Mouse (Mus musculus) heart, embryonic 11.5 days (tissue): ENCODE measurements around the gene Btnl6. TPM values are rescaled to one million over a fixed set of nuclear protein-coding genes. Genes with fewer than 3 reads are reported as not detected.

Source experiments
- ATAC-seq: fragments of 200-750 bp; cut with Nextera tagmentation; replicated peaks from 2 replicates; pipeline ENCODE4 v1.8.0; 2017; ENCODE audit warnings: moderate library complexity; ENCODE audit not compliant: insufficient number of reproducible peaks, low FRiP score, low TSS enrichment
- H3K27ac ChIP-seq: fragments of 300-500 bp; sonication (generic); 2 replicates; pipeline ENCODE4 v1.5.1; 2014; ENCODE audit warnings: mild to moderate bottlenecking, low read depth, low read length
- H3K27me3 ChIP-seq: fragments of 300-500 bp; sonication (generic); 2 replicates; pipeline ENCODE4 v1.6.1; 2014; ENCODE audit warnings: mild to moderate bottlenecking, low read length, mixed read lengths; ENCODE audit not compliant: control insufficient read depth, insufficient read depth
- H3K36me3 ChIP-seq: fragments of 300-500 bp; sonication (generic); 2 replicates; pipeline ENCODE4 v1.6.1; 2014; ENCODE audit warnings: mild to moderate bottlenecking, low read length, moderate library complexity, mixed read lengths; ENCODE audit not compliant: control insufficient read depth, insufficient read depth
- H3K4me1 ChIP-seq: fragments of 300-500 bp; sonication (generic); 2 replicates; pipeline ENCODE4 v1.6.1; 2014; ENCODE audit warnings: low read length; ENCODE audit not compliant: control insufficient read depth, insufficient read depth
- H3K4me2 ChIP-seq: fragments of 300-500 bp; sonication (generic); 2 replicates; pipeline ENCODE4 v1.6.1; 2014; ENCODE audit warnings: mild to moderate bottlenecking, moderate library complexity
- H3K4me3 ChIP-seq: fragments of 300-500 bp; sonication (generic); 2 replicates; pipeline ENCODE4 v1.5.1; 2014; ENCODE audit warnings: low read depth, low read length
- H3K9ac ChIP-seq: fragments of 300-500 bp; sonication (generic); 2 replicates; pipeline ENCODE4 v1.6.1; 2014; ENCODE audit warnings: mild to moderate bottlenecking, low read depth, low read length, moderate library complexity
- H3K9me3 ChIP-seq: fragments of 300-500 bp; sonication (generic); replicated peaks from 2 replicates; pipeline ENCODE4 v1.6.1; 2016; ENCODE audit warnings: low read length; ENCODE audit not compliant: control insufficient read depth
- WGBS: fragments of 180-500 bp; shearing (Covaris S2); extraction: QIAGEN DNeasy Blood & Tissue Kit; methylation state at CpG from one replicate; pipeline ENCODE4 v1.1.7; 2014; ENCODE audit not compliant: insufficient replicate concordance; 5-methylcytosine and 5-hydroxymethylcytosine counted together
- polyA plus RNA-seq: library from polyadenylated mRNA; unstranded; fragments of >200 nt; fragmentation: Nextera tagmentation; extraction: Ambion mirVana; gene quantifications from 2 replicates; pipeline ENCODE4 v1.2.1, GENCODE M21; 2014

Gene Btnl6
- not detected in 2 replicates for polyA plus RNA-seq

- no peaks in the 10 kb centered on the region for H3K36me3 ChIP-seq
- ATAC-seq, result no peak
- no peaks in the 10 kb centered on the region for H3K4me1 ChIP-seq
- no peak within 1 kb of the TSS for H3K4me3 ChIP-seq
- H3K9me3 ChIP-seq, result no peaks in the 10 kb centered on the region
- WGBS, result 80% methylated on average over 4 of the region's 4 CpGs
- H3K4me2 ChIP-seq, result no peak within 1 kb of the TSS
- H3K9ac ChIP-seq, result no peak within 1 kb of the TSS
- no peak within 1 kb of the TSS for H3K27ac ChIP-seq
- H3K27me3 ChIP-seq, result no peaks in the 10 kb centered on the region
Measured at GRCm38 (mm10) chr17:34517252-34517651, at the start of gene Btnl6. Gene Btnl6 (minus strand): TSS chr17:34517352.

- Histone ChIP-seq H3K36me3 (no peaks in the 10 kb centered on the region), H3K9ac (peak overlapping the region; percentile 52; the same call in 1 of the 2 replicates), H3K4me1 (peaks cover 7% of the 10 kb centered on the region; the same call in 1 of the 2 replicates), H3K27ac (peak overlapping the region; percentile 77), H3K4me2 (peak overlapping the region; percentile 53), H3K4me3 (peak overlapping the region; percentile 28), H3K27me3 (peaks cover 9% of the 10 kb centered on the region; the same call in 1 of the 2 replicates), H3K9me3 (no peaks in the 10 kb centered on the region)
- peak; percentile 51 for ATAC-seq
- 22% methylated on average over 3 of the region's 3 CpGs for WGBS
Measured at GRCm38 (mm10) chr17:34564796-34565195, 47.6 kb upstream of the Btnl6 start.

DNA sequence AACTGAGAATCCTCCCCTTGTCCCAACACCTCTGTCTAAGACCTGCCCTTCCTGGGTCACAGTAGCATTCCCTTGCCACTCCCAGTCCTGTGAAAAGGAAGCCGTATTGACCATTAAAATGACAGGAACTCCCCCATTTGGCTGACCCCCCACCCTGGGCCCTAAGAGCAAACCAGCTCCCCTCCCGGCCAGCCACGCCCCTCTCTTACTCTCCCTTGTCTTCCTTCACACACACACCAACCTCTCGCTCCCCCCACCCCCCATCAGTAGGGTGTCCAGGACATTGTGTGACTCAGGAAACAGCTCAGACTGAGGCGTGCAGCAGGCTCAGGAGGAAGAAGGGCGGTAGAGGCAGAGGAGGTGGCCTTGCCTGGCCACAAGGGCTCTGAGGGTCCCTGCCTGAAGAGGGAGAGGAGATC, 46.9 kb upstream of the Btnl6 start, which contains the start of gene Notch4:
Notch4 (plus strand) TSS at position 266 of the 419 bp plus-strand sequence.
- ATAC-seq, result peak; percentile 44; the same call in 1 of the 2 replicates
- WGBS, result 3% methylated on average over 6 of the region's 6 CpGs
- H3K4me2 ChIP-seq, result peak within 1 kb of the TSS; percentile 53
- H3K9me3 ChIP-seq, result no peaks in the 10 kb centered on the region
- peak within 1 kb of the TSS; percentile 77 for H3K27ac ChIP-seq
- peak within 1 kb of the TSS; percentile 28 for H3K4me3 ChIP-seq
- H3K27me3 ChIP-seq, result peaks cover 9% of the 10 kb centered on the region; the same call in 1 of the 2 replicates
- no peaks in the 10 kb centered on the region for H3K36me3 ChIP-seq
- peak within 1 kb of the TSS; percentile 52 for H3K9ac ChIP-seq
- H3K4me1 ChIP-seq, result peaks cover 7% of the 10 kb centered on the region; the same call in 1 of the 2 replicates

DNA sequence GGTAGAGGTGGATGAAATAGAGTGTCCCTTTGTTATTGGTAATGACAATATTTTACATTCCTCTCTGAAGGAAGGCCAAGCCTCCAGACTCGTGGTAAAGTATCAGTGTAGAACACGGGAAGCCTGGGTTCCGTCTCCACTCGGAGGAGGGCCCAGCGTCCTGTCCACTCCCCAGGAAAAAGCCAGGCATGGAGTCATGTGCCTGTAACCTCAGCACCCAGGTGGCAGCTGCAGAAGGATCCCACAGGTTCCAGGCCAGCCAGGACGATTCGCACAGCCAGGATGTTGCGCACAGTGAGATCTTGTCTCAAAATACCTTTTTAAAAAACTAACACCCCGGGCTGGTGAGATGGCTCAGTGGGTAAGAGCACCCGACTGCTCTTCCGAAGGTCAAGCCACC, 46.2 kb upstream of the Btnl6 start:
- ATAC-seq, result no peak
- WGBS, result 61% methylated on average over 11 of the region's 11 CpGs
- Histone ChIP-seq H3K9ac (no peak overlapping the region), H3K4me1 (peaks cover 7% of the 10 kb centered on the region; the same call in 1 of the 2 replicates), H3K4me2 (no peak overlapping the region), H3K4me3 (no peak overlapping the region), H3K9me3 (no peaks in the 10 kb centered on the region), H3K27ac (no peak overlapping the region), H3K36me3 (no peaks in the 10 kb centered on the region), H3K27me3 (peaks cover 6% of the 10 kb centered on the region; the same call in 1 of the 2 replicates)

GRCm38 (mm10) chr17:34562595-34562994, 45.4 kb upstream of the Btnl6 start:
- H3K27ac ChIP-seq, result no peak overlapping the region
- no peaks in the 10 kb centered on the region for H3K9me3 ChIP-seq
- H3K4me3 ChIP-seq, result no peak overlapping the region
- no peak overlapping the region for H3K4me2 ChIP-seq
- H3K9ac ChIP-seq, result no peak overlapping the region
- H3K4me1 ChIP-seq, result peaks cover 7% of the 10 kb centered on the region; the same call in 1 of the 2 replicates
- H3K36me3 ChIP-seq, result no peaks in the 10 kb centered on the region
- peaks cover 6% of the 10 kb centered on the region; the same call in 1 of the 2 replicates for H3K27me3 ChIP-seq
- no peak for ATAC-seq
- WGBS, result 56% methylated on average over 3 of the region's 3 CpGs

- Histone ChIP-seq H3K4me3 (no peak overlapping the region), H3K4me2 (no peak overlapping the region)
Measured at GRCm38 (mm10) chr17:34561200-34561599, 44.0 kb upstream of the Btnl6 start.

DNA sequence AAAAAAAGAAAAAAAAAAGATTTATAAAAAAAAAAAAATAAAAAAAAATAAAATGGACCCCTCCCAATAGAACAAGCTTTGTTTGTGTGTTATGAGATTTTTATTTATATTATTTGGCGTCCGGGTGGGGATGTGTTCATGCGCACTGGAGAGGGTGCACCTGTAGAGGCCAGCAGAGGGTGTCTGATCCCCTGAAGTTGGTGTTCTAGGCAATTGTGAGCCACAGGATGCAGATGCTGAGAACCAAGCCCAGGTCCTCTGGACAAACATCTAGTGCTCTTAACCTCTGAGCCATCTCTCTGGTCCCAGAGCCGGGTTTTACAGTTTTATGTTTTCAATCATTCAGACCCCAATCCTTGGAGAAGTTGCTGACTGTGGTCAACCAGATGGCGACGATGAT, 43.3 kb upstream of the Btnl6 start:
- 88% methylated on average over 6 of the region's 6 CpGs for WGBS
- no peak for ATAC-seq
- Histone ChIP-seq H3K4me3 (no peak overlapping the region), H3K4me1 (peaks cover 7% of the 10 kb centered on the region; the same call in 1 of the 2 replicates), H3K9me3 (no peaks in the 10 kb centered on the region), H3K36me3 (no peaks in the 10 kb centered on the region), H3K4me2 (no peak overlapping the region), H3K27ac (no peak overlapping the region), H3K9ac (no peak overlapping the region), H3K27me3 (no peaks in the 10 kb centered on the region)

More at GRCm38 (mm10) chr17:34561200-34561599, 44.0 kb upstream of the Btnl6 start:
- Histone ChIP-seq H3K36me3 (no peaks in the 10 kb centered on the region), H3K9me3 (no peaks in the 10 kb centered on the region), H3K27ac (no peak overlapping the region), H3K4me1 (peaks cover 7% of the 10 kb centered on the region; the same call in 1 of the 2 replicates), H3K9ac (no peak overlapping the region), H3K27me3 (no peaks in the 10 kb centered on the region)
- 40% methylated on average over 8 of the region's 8 CpGs for WGBS
- ATAC-seq, result no peak

- Histone ChIP-seq H3K27me3 (no peaks in the 10 kb centered on the region), H3K9ac (no peak overlapping the region), H3K4me1 (peaks cover 7% of the 10 kb centered on the region; the same call in 1 of the 2 replicates), H3K4me2 (no peak overlapping the region), H3K27ac (no peak overlapping the region), H3K9me3 (no peaks in the 10 kb centered on the region), H3K36me3 (no peaks in the 10 kb centered on the region), H3K4me3 (no peak overlapping the region)
- no peak for ATAC-seq
- 20% methylated on average over 15 of the region's 15 CpGs for WGBS
Measured at GRCm38 (mm10) chr17:34559895-34560294, 42.7 kb upstream of the Btnl6 start.

DNA sequence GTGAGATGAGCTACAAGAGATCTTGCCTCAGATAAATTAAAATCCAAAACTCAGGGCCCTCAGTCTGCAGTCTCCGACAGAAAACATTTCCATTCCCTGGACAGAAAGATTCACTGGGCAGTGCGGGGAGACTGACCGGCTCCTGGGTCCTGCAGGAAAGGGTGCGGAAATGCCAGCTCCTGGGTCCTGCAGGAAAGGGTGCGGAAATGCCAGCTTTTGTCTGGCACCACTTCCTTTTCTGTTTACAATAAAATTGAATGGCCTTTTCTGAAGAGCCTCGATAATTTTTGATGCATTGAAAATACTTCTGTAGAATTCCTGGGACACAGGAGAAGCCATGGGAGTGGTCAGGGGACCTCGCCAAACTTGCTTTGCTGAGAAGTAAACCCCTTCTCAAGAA, 42.0 kb upstream of the Btnl6 start:
- ATAC-seq, result no peak
- Histone ChIP-seq H3K27ac (no peak overlapping the region), H3K4me2 (no peak overlapping the region), H3K9me3 (no peaks in the 10 kb centered on the region), H3K4me1 (peaks cover 4% of the 10 kb centered on the region; the same call in 1 of the 2 replicates), H3K4me3 (no peak overlapping the region), H3K9ac (no peak overlapping the region), H3K27me3 (no peaks in the 10 kb centered on the region), H3K36me3 (no peaks in the 10 kb centered on the region)
- 84% methylated on average over 7 of the region's 7 CpGs for WGBS
